Mouse (Mus musculus) Muller cell, postnatal 12 days (primary cell): ENCODE data around the gene Ube2c.

Experiments used
- DNase-seq: peaks from one replicate; pipeline ENCODE4 v3.0.0-alpha.2; 2015; ENCODE audit errors: inconsistent ontology term

The Ube2c gene

GRCm38 (mm10) chr2:164822636-164823165, 53.0 kb downstream of the Ube2c start, which contains the start of gene Zswim1:
TSS of gene Zswim1 (plus strand) at chr2:164822686.
- DNase-seq = peak; percentile 99

DNA sequence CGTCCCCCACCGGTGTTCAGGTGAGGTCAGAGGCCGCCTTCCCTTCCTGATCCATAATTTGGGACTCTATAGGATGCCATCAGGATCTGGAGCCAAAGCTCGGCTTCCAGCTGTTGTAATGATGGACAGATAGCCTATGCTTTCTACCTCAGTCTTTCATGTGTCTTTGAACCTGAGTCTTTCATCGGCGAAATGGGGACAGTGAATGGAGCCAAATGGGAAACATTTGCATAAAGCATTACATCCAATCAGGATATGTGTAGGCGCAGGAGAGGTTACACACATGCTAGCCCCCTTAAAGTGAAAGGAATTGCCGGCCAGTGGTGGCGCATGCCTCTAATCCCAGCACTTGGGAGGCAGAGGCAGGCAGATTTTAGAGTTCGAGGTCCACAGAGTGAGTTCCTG, 53.5 kb downstream of the Ube2c start:
- no peak for DNase-seq

DNA sequence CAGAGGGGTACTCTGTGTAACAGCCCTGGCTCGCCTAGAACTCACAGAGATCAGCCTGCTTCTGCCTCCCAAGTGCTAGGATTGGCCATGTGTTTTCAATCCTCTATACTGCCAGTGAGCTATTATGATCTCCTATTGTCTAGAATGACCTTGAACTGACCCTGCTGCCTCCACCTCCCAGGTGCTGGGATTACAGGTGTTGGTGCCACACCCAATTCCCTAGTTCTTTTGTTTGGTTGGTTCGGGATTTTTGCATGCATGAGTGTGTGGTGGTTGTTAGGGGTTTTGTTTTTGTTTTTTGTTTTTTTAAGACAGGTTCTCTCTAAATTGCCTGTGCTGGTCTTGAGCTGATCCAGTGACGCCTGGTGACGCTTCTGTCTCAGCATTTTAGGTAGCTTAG, 54.3 kb downstream of the Ube2c start:
- no peak for DNase-seq

DNA sequence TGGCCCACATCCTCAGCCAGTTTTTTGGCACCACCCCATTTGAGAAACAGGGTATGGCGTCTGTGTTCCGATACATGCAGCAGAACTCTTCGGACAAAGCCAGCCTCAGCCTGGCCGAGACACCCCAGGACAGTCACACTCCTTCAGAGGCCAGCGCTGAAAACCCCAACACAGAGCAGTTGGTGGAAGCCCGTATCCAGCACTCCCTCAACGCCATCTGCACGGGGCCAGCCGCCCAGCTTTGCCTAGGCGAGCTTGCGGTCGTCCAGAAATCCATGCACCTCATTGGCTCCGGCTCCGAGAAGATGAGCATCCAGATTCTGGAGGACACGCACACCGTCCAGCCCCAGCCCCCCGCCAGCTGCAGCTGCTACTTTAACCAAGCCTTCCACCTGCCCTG, 55.8 kb downstream of the Ube2c start:
- no peak for DNase-seq

GRCm38 (mm10) chr2:164827146-164827850, 57.6 kb downstream of the Ube2c start:
- no peak for DNase-seq
